Mouse (Mus musculus) layer of hippocampus, postnatal 25 days (tissue): ENCODE data around the gene Dnal4. TPM values are rescaled to one million over a fixed set of nuclear protein-coding genes. Genes with fewer than 3 reads are reported as not detected.

Experiments
- DNase-seq, 2 experiments: peaks; one replicate each; pipeline ENCODE4 v3.0.0; 2022; ENCODE audit warnings: mixed read lengths in 2 of 2, low spot score in 1 of 2; ENCODE audit errors: extremely low spot score in 1 of 2
- total RNA-seq, 2 experiments: library from RNA; stranded (reverse); gene quantifications; 2 replicates each; pipeline ENCODE4 v1.2.3; 2021

Dnal4 gene
- total RNA-seq, 2 experiments from 2014 or later = 53.0 to 59.4 TPM

- no peak for DNase-seq
Observed at GRCm38 (mm10) chr15:79801646-79802045, 24.0 kb upstream of the Dnal4 start.

DNA sequence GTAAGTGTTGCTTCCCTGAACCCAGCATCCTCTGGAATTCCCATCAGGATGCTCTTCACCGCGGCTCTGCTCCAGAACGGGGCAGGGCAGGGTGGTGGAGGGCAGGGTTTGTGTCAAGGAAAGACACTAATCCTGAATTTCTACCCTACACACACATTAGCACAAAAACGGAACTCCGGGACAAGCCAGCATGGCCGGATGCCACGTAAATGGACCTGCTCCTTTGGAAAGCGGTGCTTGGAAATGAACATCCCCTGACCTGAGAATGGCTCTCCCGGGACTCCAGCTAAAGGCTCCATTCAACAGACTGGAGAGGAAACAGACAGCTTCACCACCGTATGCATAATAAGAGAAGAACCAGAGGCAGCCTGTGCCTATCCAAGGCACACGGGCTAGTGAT lies 23.1 kb upstream of the Dnal4 start:
- no peak for DNase-seq

DNA sequence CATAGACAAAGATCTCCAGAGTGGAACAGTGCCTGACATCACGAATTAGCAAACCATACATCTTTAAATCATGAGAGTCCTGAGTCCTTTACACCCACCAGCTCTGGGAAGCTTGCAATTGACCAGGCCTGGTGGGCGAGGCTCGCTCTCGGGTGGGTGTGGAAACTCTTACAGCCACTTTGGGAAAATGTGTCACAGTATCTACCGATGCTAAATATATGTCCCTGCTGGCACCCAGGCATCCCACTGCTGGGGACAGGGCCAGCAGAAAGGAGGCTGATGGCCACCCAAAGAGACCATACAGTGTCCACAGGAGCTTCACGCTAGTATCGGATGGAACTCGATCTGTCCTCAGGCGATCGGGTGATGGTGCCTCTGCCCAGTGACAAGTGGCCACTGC lies 20.9 kb upstream of the Dnal4 start:
- DNase-seq = no peak

- DNase-seq = no peak
Observed at GRCm38 (mm10) chr15:79797680-79798079, 20.0 kb upstream of the Dnal4 start.

DNA sequence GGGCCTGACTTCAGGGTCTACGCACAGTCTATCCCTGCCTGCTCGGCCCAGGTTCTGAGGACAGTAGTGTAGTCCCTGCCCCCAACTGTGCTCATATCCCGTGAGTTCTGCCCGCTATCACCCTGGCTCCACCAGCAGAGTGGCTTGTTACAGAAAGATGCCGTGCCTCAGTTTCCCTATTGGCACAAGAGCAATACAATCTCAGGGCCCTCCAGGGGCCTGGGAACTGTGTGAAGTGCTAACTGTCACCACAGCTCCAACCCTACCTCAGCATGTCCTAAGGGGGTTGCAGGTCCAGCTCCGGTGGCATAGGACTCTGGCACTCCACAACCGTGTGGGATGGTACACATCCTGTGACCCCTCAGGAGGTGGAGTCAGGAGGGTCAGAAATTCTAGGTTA lies 19.4 kb upstream of the Dnal4 start:
- DNase-seq = no peak

DNA sequence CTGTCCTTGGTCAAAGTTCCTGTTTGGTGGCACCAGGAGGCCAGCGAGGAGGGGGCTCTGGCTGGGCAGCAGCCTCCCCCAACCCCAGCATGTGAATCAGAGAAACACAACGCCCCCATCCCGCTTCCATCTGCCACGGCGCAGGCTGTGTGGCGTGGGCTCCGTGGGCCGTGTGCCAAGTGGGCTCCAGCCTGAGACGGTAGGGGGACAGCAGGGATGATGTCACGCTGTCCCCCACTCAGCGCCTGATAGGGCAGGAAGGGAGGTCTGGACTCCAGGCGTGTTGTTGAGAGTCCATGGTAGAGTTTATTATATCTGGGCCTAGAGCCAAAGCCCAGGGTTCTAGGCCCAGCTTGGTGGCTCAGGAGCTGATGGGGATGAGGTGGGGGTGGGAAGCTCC lies 18.6 kb upstream of the Dnal4 start:
- peak; percentile 61 to 63 for DNase-seq

- DNase-seq = no peak
Observed at GRCm38 (mm10) chr15:79794173-79794572, 16.5 kb upstream of the Dnal4 start.

DNA sequence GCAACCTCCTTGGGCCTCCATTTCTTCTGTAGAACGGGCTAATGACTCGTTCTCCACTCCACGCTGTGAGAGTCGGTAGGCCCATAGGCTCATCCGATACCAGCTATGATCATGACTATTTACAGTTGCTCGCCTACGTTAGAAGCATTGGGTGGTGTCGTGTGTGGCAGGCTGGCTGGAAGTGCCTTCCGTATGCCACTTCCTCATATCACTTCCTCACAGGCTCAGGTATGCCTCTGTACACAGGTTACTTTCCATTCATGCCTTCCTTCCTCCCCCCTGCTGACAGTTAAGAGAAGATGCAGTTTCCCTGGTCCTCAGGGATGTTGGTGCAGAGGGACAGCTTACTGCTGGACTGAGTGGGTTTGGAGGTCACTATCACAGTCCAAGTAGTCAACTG lies 15.4 kb upstream of the Dnal4 start:
- DNase-seq = no peak

DNA sequence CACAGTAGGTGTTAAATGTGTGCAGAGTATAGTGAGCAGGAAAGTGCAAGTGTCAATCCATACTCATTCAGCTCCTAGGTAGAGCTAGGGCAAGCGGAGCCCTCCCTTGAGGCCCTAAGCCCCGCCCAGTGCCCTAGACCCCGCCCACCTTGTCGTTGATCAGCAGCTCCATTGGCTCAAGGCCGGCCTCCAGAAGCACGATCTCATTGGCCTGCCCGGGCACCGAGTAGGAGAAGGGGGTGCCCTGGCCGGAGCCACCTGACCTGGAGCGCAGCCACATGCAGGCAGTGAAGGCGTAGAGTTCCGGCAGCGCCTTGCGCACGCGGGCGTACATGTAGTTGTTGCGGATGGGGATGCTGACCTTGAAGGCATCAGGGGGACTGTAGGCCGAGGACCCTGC lies 14.8 kb upstream of the Dnal4 start:
- DNase-seq = no peak

DNA sequence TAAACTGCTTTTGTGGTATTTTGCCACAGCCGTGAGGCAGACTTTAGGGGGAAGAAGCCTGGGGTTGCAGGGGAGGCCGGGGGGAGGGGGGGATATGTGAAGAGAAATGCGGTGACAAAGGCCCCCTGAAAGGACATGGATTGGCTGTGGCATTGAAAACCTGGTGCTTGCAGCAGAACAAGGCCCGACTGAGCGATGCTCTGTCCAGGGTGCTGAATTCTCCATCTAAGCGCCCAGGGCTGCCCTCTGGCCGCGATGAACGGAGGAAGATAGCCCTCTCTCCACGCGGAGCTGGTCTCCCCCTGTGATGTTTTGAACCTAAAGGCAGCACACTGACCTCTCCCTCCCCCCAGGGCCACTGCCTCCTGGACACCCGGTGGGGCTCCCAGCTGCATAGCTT lies 13.9 kb upstream of the Dnal4 start:
- DNase-seq = no peak

DNA sequence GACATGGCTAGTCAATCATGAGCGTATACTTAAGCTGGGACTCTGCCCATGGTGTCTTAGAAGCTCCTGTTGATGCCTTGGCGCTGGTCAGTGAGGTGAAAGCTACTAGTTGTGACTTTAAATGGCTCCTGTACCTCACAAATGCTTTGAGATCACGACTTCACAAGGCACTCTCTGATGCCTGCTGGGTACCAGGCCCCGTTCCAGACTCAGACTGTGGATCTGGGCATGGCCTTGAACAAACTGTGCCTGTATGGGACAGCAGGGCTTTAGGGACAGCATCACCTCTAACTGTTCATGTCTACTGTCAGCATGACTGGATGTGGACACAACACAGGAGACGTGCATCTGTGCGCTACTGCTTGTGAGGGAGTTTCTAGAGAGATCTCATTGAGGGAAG lies 13.3 kb upstream of the Dnal4 start:
- no peak for DNase-seq

- no peak for DNase-seq
Observed at GRCm38 (mm10) chr15:79790111-79790510, 12.5 kb upstream of the Dnal4 start.

- DNase-seq = no peak
Observed at GRCm38 (mm10) chr15:79787815-79788214, 10.2 kb upstream of the Dnal4 start.

DNA sequence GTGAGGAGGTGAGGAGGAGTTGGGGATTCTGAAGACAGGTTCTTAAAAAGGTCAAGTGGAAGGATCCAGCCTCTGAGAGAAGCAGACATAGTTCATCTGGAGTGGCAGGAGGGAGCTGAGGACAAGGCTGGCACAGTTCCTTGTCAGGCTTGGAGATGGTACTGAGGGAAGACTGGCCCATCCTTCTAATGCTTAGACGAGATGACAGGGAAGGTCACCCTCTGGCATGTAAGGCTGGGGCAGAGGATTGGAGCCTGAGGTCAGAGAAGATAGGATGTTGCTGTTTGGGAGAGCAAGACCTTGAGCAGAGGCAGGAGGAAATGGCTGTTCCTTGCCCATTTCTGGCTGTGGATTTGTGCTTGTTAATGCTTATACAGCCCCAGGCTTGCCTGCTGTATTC lies 7.4 kb upstream of the Dnal4 start:
- DNase-seq = no peak

- no peak for DNase-seq
Observed at GRCm38 (mm10) chr15:79775662-79776061, 2.0 kb downstream of the Dnal4 start.

DNA sequence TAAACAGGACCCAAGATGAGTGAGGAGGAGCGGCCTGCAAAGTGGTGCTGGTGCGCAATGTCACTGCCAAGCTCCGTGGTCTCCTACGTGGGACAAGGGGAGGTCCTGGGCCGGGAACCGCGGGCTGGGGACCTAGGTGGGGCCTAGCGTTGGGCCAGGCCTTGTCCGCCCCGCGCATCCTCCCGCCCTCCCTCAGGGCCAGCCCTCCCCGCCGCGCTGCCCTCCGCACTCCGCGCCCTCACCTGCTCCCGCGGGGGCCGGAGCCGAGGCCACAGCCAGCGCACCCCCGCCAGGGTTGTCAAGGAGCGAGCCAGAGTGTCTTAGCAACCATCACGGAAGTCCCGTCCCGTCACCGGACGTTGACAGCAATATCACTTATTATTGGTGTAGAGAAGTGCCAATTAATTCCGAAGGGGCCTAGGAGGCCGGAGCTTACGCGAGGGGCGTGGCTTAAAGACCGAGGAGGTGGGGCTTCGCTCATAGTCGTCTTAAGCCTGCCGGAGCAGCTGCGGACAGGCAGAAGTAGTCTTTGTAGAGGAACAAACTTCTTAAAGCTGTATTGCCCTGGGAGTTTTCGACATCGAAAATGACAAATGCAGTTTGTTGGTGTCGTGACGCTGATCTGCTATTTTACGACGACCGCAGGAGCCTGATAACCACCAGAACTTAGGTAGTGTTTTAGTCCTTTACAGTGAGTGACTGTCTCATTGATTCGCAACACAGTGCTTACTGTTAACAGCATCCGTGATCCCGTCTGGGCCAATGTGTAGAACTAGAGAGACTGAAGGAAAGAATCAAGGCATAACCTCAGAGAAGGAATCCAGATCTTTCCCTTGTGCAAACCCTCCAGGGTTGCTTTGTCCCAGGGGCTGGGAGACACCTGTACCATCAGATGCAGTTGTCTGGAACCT lies 3.3 kb downstream of the Dnal4 start:
- peak; percentile 82 for DNase-seq

GRCm38 (mm10) chr15:79770629-79771240 lies 6.9 kb downstream of the Dnal4 start:
- DNase-seq = no peak

DNA sequence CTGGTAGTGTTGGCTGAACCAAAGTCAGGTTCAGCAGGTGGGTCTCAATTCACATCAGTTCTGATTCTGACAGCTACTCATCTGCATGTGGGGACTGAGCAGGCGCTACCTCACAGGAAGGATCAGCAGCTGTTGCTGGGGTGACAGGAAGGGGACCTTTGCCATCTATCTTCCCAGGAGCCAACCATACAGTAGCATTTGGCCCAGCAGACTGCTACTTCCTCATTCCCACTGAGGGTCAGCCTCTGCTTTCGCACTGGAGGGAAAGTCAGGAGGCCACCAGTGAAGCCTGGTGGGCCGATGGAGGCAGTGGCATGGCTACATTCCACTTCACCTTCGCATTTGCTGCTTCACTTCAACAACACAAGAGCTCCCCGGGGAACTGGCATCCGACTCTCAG lies 9.3 kb downstream of the Dnal4 start:
- no peak for DNase-seq

DNA sequence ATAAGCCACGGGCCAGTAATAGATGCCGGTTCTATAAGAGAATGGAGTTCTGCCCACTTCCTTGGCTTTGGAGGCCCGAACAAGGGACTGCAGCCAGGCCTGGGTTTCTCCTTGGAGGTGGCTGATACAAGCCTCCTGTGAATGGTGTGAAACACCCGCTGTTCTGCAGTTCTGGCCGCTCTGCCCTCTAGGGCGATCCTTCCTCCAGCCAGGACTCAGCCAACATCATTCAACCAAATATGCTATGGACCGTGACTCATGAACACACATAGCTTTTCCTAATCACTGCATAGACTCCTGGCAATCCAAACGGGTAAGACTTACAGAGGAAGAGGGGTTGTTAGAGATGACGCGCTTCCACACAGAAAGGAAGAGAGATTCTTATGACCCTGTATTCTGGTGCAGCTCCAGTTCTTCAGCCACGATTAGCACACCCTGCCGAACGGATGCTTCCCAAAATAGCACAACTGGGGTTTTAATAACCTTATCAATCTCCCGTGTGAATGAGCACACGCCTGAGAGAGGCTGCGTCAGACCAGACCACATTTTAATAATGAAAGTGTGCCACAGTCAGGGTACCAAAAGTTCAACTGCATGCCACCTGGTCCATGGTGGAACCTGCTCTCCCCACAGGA lies 10.2 kb downstream of the Dnal4 start:
- DNase-seq = no peak

- DNase-seq = no peak
Observed at GRCm38 (mm10) chr15:79766586-79767071, 11.0 kb downstream of the Dnal4 start.

DNA sequence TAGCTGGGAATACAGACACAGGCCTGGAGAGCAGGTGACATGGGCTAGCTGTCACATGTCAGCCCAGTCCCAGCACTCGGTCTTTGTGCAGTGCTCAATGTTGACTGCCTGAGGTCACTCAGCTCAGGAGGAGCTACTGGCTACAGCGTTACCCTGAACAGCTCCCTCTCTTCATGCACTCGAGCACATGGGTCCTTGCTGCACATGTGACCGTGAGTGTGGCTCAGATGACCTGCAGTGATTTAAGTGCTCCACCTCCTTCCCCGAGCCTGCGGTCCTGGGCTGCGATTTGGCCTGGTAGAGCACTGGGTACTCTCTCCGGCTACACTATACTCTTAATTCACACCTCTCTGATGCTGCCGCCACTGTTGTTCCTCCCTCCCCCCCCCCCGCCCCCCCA lies 11.5 kb downstream of the Dnal4 start:
- DNase-seq = no peak
